Mouse (Mus musculus) liver, embryonic 11.5 days (tissue): ENCODE measurements around the gene Apoo. TPM values are rescaled to one million over a fixed set of nuclear protein-coding genes. Genes with fewer than 3 reads are reported as not detected.
A peak's percentile ranks its signal among the peaks of the same experiment; 100 is the strongest.
"Not testable (repeated sequence)": the region's sequence is repeated elsewhere in the genome, so short reads cannot be mapped to it uniquely, and the experiment has no call there.

ENCODE experiments used
- ATAC-seq: fragments of 200-750 bp; cut with Nextera tagmentation; replicated peaks from 2 replicates; pipeline ENCODE4 v1.8.0; 2017; ENCODE audit warnings: moderate number of reproducible peaks, mild to moderate bottlenecking, moderate TSS enrichment, moderate library complexity; ENCODE audit not compliant: low FRiP score
- DNase-seq: peaks from one replicate; pipeline ENCODE4 v3.0.0-alpha.2; 2017; ENCODE audit warnings: low spot score
- H3K27ac ChIP-seq: fragments of 300-500 bp; sonication (generic); 2 replicates; pipeline ENCODE4 v1.5.1; 2014; ENCODE audit warnings: mild to moderate bottlenecking, low read depth, low read length, control low read depth
- H3K27me3 ChIP-seq: fragments of 300-500 bp; sonication (generic); replicated peaks from 2 replicates; pipeline ENCODE4 v1.6.1; 2014; ENCODE audit warnings: low read length, mixed read lengths; ENCODE audit not compliant: control insufficient read depth, insufficient read depth
- H3K36me3 ChIP-seq: fragments of 300-500 bp; sonication (generic); 2 replicates; pipeline ENCODE4 v1.6.1; 2014; ENCODE audit warnings: mild to moderate bottlenecking, low read length, moderate library complexity, mixed read lengths; ENCODE audit not compliant: control insufficient read depth, insufficient read depth
- H3K4me1 ChIP-seq: fragments of 300-500 bp; sonication (generic); replicated peaks from 2 replicates; pipeline ENCODE4 v1.6.1; 2014; ENCODE audit warnings: low read length, mixed read lengths; ENCODE audit not compliant: control insufficient read depth, insufficient read depth
- H3K4me2 ChIP-seq: fragments of 300-500 bp; sonication (generic); 2 replicates; pipeline ENCODE4 v1.6.1; 2014; ENCODE audit warnings: mild to moderate bottlenecking, control low read depth, moderate library complexity
- H3K4me3 ChIP-seq: fragments of 300-500 bp; sonication (generic); 2 replicates; pipeline ENCODE4 v1.5.1; 2014; ENCODE audit warnings: low read depth, low read length, control low read depth
- H3K9ac ChIP-seq: fragments of 300-500 bp; sonication (generic); 2 replicates; pipeline ENCODE4 v1.6.1; 2014; ENCODE audit warnings: low read depth, low read length, control low read depth
- H3K9me3 ChIP-seq: fragments of 300-500 bp; sonication (generic); 2 replicates; pipeline ENCODE4 v1.6.1; 2016; ENCODE audit warnings: low read length, inconsistent platforms, mixed read lengths; ENCODE audit not compliant: control insufficient read depth
- WGBS: fragments of 180-500 bp; shearing (Covaris S2); extraction: QIAGEN DNeasy Blood & Tissue Kit; methylation state at CpG from one replicate; pipeline ENCODE4 v1.1.7; 2014; 5-methylcytosine and 5-hydroxymethylcytosine counted together
- polyA plus RNA-seq: library from polyadenylated mRNA; unstranded; fragments of >200 nt; fragmentation: Nextera tagmentation; extraction: Ambion mirVana; gene quantifications from 2 replicates; pipeline ENCODE4 v1.2.1, GENCODE M21; 2014

Apoo gene
- polyA plus RNA-seq, 1 experiment from 2014 or later: 73.9 TPM

DNA sequence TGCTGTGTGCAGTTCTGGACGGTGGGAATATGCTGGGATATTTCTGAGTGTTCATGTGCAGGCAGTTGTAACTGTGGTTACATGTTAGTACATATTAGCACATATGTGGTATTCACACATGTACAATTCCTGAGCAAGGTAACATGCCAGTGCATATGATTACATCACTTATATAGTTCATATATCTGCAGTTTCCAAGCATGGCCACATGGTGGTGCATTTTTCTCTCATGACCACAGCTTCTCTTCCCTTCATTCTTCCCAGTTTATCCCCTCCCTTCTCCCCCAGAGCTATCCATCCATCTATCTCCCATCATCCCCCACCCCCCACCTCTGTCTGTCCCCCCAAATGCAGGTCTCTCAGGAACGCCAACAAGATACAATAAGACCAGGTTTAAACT lies 53.3 kb downstream of the Apoo start:
- DNase-seq (no peak), ATAC-seq (no peak)
- Histone ChIP-seq H3K4me1 (no peaks in the 10 kb centered on the region), H3K27me3 (peaks cover 8% of the 10 kb centered on the region; the same call in 1 of the 2 replicates), H3K9me3 (no peaks in the 10 kb centered on the region), H3K36me3 (no peaks in the 10 kb centered on the region; the same call in 1 of the 2 replicates), H3K27ac (no peak overlapping the region), H3K4me3 (no peak overlapping the region), H3K9ac (no peak overlapping the region), H3K4me2 (no peak overlapping the region)
- whole genome bisulfite sequencing: 94% methylated on average over 2 of the region's 2 CpGs

DNA sequence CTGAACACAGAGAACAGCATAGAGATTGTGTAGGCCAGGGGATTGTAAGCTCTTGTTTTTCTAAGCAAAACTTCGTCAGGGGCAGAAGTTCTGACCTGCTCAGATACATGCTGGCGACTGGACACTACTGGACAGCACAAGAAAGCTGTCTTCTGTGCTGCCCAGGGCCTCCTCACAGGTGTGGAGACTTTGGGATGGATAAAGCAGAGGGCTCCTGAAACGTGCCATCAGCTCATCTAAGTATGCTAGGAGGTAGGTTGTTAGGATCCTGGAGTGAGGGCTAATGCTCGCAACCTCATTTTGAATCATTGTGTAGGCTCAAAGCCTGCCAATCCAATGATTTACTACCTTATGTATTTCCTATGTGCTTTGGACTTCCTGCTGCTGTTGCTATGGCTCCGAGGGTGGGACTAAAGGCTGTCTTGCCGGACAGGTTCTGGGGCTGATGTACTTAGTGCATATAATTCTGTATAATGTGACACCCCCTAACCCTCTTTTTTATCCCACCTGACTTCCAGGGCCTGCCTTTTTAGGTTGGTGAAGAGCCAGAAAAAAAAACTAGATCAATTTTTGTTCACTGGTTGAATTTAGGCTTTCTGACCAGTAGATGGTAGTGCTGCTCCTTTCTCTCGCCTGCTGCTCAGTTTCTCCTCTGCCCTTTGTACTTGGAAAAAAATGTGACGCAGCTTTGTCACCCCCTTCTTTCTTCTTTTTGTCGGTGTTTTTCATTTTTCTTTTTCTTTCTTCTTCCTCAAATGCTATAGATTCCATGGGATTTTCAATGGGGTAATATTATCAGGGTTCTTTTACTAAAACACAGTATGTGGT lies 64.8 kb downstream of the Apoo start:
- DNase-seq: no peak
- 52% methylated on average over 9 of the region's 9 CpGs for WGBS
- Histone ChIP-seq H3K36me3 (no peaks in the 10 kb centered on the region), H3K27ac (no peak overlapping the region), H3K9me3 (no peaks in the 10 kb centered on the region), H3K4me2 (no peak overlapping the region), H3K4me1 (no peaks in the 10 kb centered on the region), H3K4me3 (no peak overlapping the region), H3K27me3 (peaks cover 13% of the 10 kb centered on the region), H3K9ac (no peak overlapping the region)
- no peak for ATAC-seq

- not testable (repeated sequence) for H3K36me3 ChIP-seq, H3K4me3 ChIP-seq, H3K4me1 ChIP-seq, H3K9ac ChIP-seq, H3K9me3 ChIP-seq, H3K4me2 ChIP-seq, H3K27me3 ChIP-seq, H3K27ac ChIP-seq, DNase-seq
- no CpG with 5 or more reads among the region's 3 CpGs for WGBS
- peak; percentile 97 for ATAC-seq
Measured at GRCm38 (mm10) chrX:94445427-94445826, 78.5 kb downstream of the Apoo start.

DNA sequence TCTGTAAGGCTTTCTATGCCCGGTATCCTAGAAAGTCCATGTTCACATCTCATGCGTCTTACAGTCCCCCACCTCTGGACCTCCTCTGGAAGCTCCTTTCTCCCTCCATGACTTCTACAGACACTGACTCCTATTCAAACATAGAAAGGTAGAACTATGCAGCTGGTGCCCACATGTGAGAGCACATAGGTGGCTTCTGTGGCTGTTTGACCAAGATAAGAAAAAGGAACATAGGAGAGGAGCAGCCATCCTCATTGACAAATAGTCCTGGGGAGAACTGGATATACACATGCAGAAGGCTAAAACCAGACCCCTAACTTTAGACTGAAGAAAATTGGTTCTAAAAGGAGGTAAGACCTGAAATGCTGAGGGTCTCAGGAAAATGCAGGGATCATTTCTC lies 79.1 kb downstream of the Apoo start:
- ATAC-seq: peak; percentile 74
- H3K4me1 ChIP-seq, H3K27ac ChIP-seq, H3K9me3 ChIP-seq, H3K4me3 ChIP-seq, DNase-seq, H3K9ac ChIP-seq, H3K36me3 ChIP-seq, H3K27me3 ChIP-seq: not testable (repeated sequence)
- 80% methylated on average over 2 of the region's 2 CpGs for WGBS
- 0 out of 2 replicates have a peak overlapping the region, but pooled peaks have one; percentile 17 for H3K4me2 ChIP-seq

DNA sequence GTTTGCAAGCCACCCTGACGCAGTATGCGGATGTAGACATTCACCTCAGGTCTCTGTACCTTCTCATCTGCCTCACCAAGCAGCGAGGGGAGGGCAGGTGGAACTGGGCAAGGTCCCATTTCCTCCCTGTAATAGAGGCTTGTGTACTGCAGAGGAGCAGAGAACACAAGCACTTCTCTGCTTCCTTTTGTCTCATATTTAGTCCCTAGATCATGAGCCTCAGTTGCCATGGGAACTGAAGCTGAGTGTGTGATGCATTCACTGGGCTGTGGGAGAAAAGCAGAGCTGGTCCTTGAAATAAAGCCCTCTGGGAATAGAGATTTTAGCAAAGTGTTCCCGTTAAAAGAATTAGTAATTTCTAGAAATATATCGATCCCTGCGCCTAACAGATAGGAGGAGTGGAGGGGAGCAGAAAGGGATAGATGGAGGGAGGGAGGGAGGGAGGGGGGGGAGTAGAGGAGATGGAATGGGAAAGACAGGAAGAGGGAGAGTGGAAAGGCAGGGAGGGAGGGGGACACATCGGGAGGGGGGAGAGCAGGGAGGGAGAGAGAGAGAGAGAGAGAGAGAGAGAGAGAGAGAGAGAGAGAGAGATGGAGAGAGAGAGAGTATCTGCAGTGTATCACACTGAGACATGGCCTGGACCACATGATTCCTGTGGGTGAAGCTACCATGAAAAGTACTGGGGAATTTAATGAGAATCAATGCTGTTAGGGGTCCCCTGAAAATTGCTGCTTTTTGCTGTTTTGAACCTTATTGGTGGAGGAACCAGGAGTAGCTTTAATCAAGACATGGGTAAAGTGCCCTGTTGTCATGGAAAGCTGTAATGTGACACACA lies 83.3 kb downstream of the Apoo start:
- H3K27me3 ChIP-seq: peaks cover 11% of the 10 kb centered on the region

DNA sequence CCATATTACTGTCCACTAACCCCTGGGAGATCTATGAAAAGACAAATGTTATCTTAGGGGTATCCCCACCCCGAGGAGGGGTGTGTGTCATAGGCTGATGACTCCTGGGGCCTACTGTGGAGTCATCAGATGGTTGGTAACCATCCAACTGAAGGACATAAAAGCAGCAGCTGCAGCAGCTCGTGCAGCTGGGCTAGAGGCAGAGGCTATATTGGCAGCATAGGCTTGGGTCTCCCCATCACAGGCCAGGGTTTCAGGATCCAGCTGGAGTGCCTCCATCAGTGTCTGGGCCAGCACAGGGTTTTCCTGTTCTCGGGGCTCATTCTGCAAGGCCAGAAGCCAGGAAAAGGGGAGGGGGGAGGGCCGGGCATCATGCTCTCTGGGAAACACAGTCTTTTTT lies 92.4 kb downstream of the Apoo start:
- H3K36me3 ChIP-seq: no peaks in the 10 kb centered on the region
- 63% methylated on average over 4 of the region's 4 CpGs for WGBS
- H3K4me3 ChIP-seq: no peak overlapping the region
- H3K27me3 ChIP-seq: peaks cover 41% of the 10 kb centered on the region
- H3K4me1 ChIP-seq: no peaks in the 10 kb centered on the region
- H3K27ac ChIP-seq: no peak overlapping the region
- H3K9ac ChIP-seq: no peak overlapping the region
- ATAC-seq (no peak), DNase-seq (no peak)
- no peaks in the 10 kb centered on the region for H3K9me3 ChIP-seq
- H3K4me2 ChIP-seq: no peak overlapping the region

More for the DNA sequence above, 83.3 kb downstream of the Apoo start:
- ATAC-seq, H3K9me3 ChIP-seq, H3K4me2 ChIP-seq, H3K36me3 ChIP-seq, H3K9ac ChIP-seq, DNase-seq, H3K27ac ChIP-seq, H3K4me3 ChIP-seq, H3K4me1 ChIP-seq: not testable (repeated sequence)
- WGBS: 0% methylated on average over 1 of the region's 7 CpGs

GRCm38 (mm10) chrX:94461513-94461912 lies 94.6 kb downstream of the Apoo start:
- not testable (repeated sequence) for H3K27ac ChIP-seq, H3K9me3 ChIP-seq, DNase-seq, ATAC-seq, H3K4me2 ChIP-seq, H3K4me1 ChIP-seq, H3K36me3 ChIP-seq, H3K9ac ChIP-seq, H3K4me3 ChIP-seq
- 100% methylated on average over 1 of the region's 3 CpGs for WGBS
- peaks cover 34% of the 10 kb centered on the region for H3K27me3 ChIP-seq

- H3K27me3 ChIP-seq: peaks cover 21% of the 10 kb centered on the region
- not testable (repeated sequence) for H3K4me3 ChIP-seq, DNase-seq, H3K4me2 ChIP-seq, H3K36me3 ChIP-seq, H3K9ac ChIP-seq, ATAC-seq, H3K27ac ChIP-seq, H3K9me3 ChIP-seq, H3K4me1 ChIP-seq
- no CpG with 5 or more reads among the region's 7 CpGs for WGBS
Measured at GRCm38 (mm10) chrX:94462604-94463429, 95.9 kb downstream of the Apoo start.
